In the genomic region with DNA sequence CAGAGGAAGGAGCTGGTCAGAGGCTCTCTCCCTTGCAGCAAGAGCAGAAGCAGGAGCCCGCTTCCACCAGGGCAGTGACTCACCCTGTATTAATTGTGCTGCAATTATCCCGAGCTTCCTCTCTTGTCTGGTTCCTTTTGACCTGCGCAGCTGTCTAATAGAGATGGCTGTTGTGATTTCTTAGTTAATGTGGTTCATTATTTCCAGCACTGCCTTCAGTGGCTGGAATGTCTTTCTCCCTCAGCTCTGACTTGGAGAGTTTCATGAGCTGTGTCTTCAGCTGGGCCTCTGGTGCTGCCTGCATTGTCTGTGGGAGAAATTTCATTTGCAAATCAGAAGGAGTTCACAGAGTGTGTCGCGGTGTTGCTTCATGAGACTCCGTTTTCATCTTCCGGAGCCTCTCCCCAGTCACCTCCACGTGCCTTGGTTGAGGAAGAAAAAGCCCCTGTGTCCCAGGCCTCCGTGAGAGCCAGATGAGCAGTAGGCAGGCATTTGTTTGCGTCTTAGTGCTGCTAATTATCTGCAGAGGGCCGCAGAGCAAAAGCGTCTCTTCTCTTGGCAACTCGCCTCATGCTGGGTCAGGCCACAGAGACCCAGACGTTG, we compare ENCODE assay signal across 10 mouse cellular contexts.
A peak's percentile ranks its signal among the peaks of the same experiment; 100 is the strongest.
DNase-seq lines count a peak whose midpoint lies in the region; ATAC-seq lines count a peak whose summit lies in the region.
"Had no signal": no experiment of that assay in that cellular context is flagged by ENCODE, and none has a peak within 500 bp of the region (broad histone marks: within the 10 kb centered on the region; RNA-seq: fewer than 3 reads in every experiment).

No protein-coding gene starts in this region.

- no peaks in the 10 kb centered on the region for H3K27me3 ChIP-seq in forebrain, embryonic 11.5 days (ENCODE audit: control insufficient read depth, insufficient read depth, low read length)

- DNase-seq in adrenal gland, adult (ENCODE audit: inconsistent age in 2 of 2, low spot score in 1 of 2), result peak; percentile 11 to 53
- no peak for DNase-seq in adrenal gland, postnatal 4 days (ENCODE audit: low spot score in 2 of 2)
- peak; percentile 22 for DNase-seq in 3T3-L1 (ENCODE audit: low read depth, low spot score)
- peak; percentile 60 for DNase-seq in forebrain, embryonic 11.5 days (ENCODE audit: low spot score)
- peak; percentile 17 for DNase-seq in lung, postnatal 14 days
- no peak for DNase-seq in spleen, postnatal 36 days (ENCODE audit: low spot score in 2 of 2)
- DNase-seq in adrenal gland, postnatal 14 days, result no peak
- DNase-seq: right cerebral cortex, postnatal 4 days had no signal

- H3K4me3 ChIP-seq in forebrain, embryonic 11.5 days (ENCODE audit: low read depth, low read length), result no peak overlapping the region

- peaks cover 10% of the 10 kb centered on the region for H3K4me1 ChIP-seq in forebrain, embryonic 11.5 days (replicated peaks; ENCODE audit: control insufficient read depth, insufficient read depth, low read length)

- no peak overlapping the region for H3K4me2 ChIP-seq in forebrain, embryonic 11.5 days (ENCODE audit: low read depth, low read length, severe bottlenecking)
- H3K4me2 ChIP-seq: heart, embryonic 11.5 days had no signal

- WGBS in forebrain, embryonic 11.5 days, result 11% methylated on average over 14 of the region's 14 CpGs

- H3K36me3 ChIP-seq in forebrain, embryonic 11.5 days (ENCODE audit: control insufficient read depth, insufficient read depth, low read length), result no peaks in the 10 kb centered on the region

- H3K9me3 ChIP-seq in forebrain, embryonic 11.5 days (ENCODE audit: control insufficient read depth, low read length), result no peaks in the 10 kb centered on the region

- ATAC-seq in forebrain, embryonic 11.5 days (replicated peaks; ENCODE audit: low FRiP score), result peak; percentile 18; the same call in 1 of the 2 replicates
- no peak for ATAC-seq in megakaryocyte, adult 5-6 weeks (ENCODE audit: poor library complexity, severe bottlenecking)

- H3K9ac ChIP-seq in forebrain, embryonic 11.5 days (ENCODE audit: low read length), result no peak overlapping the region

- peak overlapping the region; percentile 37; the same call in 1 of the 2 replicates for H3K27ac ChIP-seq in forebrain, embryonic 11.5 days (ENCODE audit: low read depth, low read length)

Comparison
In these comparisons a context has a peak if more than half of its experiments do, and no peak if none do; other contexts are left out.
1. DNase-seq: peak in adrenal gland, adult (2 of 2), 3T3-L1 (single experiment), forebrain, embryonic 11.5 days (single experiment) and lung, postnatal 14 days (single experiment); none in adrenal gland, postnatal 4 days (0 of 2), spleen, postnatal 36 days (0 of 2) and adrenal gland, postnatal 14 days (single experiment).